Mouse (Mus musculus): Measurements from ENCODE around the gene Zbtb21. TPM values are rescaled to one million over a fixed set of nuclear protein-coding genes. Genes with fewer than 3 reads are reported as not detected.
A peak's percentile ranks its signal among the peaks of the same experiment; 100 is the strongest.
"Not testable (repeated sequence)": the region's sequence is repeated elsewhere in the genome, so short reads cannot be mapped to it uniquely, and the experiment has no call there.

Gene Zbtb21
- polyA plus RNA-seq (2012; rRNA removed): 10.0 and 11.1 TPM in 2 replicates

DNA sequence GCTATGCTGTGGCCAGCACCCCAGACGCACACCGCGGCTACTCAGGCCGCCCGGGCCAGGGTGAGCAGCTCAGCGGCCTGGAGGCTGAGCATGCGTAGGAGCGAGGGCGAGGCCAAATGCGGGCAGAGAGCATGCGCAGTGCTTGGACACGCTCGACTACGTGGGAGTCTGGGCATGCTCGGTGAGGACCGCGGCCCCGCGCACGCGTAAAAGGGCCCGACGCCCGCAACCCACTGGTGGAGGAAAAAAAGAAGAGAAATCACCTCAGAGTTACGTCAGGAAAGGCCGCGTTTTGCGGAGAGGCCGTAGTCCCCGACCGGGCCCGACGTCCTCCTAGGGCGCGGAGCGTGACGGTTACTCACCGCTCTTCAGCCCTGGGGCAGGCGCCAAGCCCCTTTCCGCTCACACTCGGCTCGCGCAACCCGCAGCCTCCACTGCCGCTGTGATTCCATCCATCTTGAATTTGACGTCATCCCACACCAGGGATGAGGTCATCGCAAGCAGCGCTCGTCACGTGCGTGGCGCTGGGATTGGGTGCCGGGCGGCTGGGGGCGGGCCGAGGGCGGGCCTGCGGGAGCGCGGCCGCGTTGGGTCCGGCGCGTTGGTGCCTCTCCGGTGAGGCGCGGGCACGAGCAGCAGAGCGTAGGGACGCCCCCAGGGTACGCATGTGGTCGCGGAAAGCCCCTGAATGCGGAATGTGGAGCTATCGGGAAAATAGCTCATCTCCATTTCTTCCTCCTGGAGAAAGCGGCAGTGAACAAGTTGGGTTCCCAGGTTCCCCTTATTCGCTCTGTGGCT, at the start of gene Zbtb21, which contains the start of gene C2cd2:
Zbtb21 (minus strand) TSS at position 472 of the 798 bp plus-strand sequence.
C2cd2 (minus strand) TSS at position 448 of the 798 bp plus-strand sequence.
- Histone ChIP-seq H3K4me1 (ENCODE audit: control insufficient read depth, insufficient read depth, insufficient read length) (peaks cover 12% of the 10 kb centered on the region), H3K27me3 (ENCODE audit: control insufficient read depth, insufficient read depth, low read length) (no peaks in the 10 kb centered on the region), H3K36me3 (ENCODE audit: control insufficient read depth, insufficient read depth, low read length) (no peaks in the 10 kb centered on the region), H3K27ac (ENCODE audit: insufficient read depth, low read length) (peak within 1 kb of the TSS; percentile 83), H3K4me3 (ENCODE audit: extremely low read depth, insufficient read depth, insufficient read length) (peak within 1 kb of the TSS; percentile 68)
- peak; percentile 89 to 95 for DNase-seq (ENCODE audit: low read depth in 1 of 2, low spot score in 2 of 2)
- under 1% methylated on average over 78 of the region's 78 CpGs for WGBS
- TF ChIP-seq CTCF (IDR thresholded peaks at IDR 0.05; ENCODE audit: extremely low read depth, insufficient read depth, insufficient read length, insufficient replicate concordance): no peak
- peak; percentile 83 for TF ChIP-seq POLR2A (IDR thresholded peaks at IDR 0.05; ENCODE audit: low read depth, low read length)

DNA sequence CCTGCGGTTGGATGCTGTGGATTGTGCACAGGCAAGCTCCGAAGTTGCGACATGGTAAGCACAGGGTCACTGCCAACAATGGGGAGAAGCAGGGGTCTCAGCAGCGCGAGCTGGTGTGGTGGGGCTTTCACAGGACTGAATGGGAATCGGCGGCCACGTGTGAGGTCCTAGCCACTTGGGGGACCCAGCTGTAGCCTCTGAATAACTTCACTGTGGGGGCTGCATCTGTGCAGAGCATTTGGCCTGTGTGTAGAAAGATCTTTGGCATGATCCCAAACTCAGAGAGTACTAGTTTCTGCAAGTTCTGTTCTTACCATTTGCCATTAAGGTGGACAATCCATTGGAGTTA, 34.9 kb upstream of the Zbtb21 start:
- not testable (repeated sequence) for H3K27me3 ChIP-seq (ENCODE audit: control insufficient read depth, insufficient read depth, low read length); H3K36me3 ChIP-seq (ENCODE audit: control insufficient read depth, insufficient read depth, low read length); DNase-seq (ENCODE audit: low read depth in 1 of 2, low spot score in 2 of 2)
- WGBS: under 1% methylated on average over 8 of the region's 8 CpGs
- H3K4me3 ChIP-seq (ENCODE audit: extremely low read depth, insufficient read depth, insufficient read length): peak overlapping the region; percentile 87
- H3K27ac ChIP-seq (ENCODE audit: insufficient read depth, low read length): peak overlapping the region; percentile 69
- H3K4me1 ChIP-seq (ENCODE audit: control insufficient read depth, insufficient read depth, insufficient read length): peaks cover 15% of the 10 kb centered on the region

DNA sequence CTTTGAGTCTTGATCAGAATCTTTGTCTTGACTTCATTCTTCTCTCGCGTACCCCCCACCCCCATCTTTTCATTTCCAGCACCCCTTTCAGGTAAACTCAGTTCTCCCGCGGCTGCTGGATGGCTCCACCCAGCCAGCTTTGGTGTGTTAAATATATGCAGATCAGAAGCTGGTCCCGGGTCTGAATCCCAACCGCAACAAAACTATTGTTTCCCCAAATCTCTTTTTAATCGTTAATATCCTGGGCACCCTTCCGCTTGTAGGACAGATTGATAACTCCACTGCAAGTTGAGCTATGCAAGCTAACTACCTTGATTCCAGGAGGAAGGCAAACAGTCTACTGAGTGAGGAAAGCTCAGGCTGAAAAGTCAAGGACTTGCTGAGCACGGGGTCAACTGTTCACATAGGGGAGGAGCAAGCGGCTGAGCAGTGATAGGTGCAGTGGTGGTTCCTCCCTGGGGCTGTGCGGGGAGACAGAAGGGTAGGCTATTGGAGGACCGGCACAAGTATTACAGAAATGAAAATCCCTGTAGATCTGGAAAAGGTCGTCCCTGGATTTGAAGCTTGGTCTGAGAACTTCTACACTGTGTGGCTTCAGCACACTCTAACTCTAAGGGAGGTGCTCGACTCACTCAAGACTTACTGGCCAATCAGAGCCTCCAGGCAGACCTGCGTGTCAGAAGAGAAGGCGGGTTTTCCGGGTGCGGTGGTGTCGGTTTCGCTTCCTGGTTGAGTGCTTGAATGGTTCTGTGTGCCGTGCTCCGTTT, 34.4 kb upstream of the Zbtb21 start, which contains the start of gene B230307C23Rik:
B230307C23Rik (plus strand) TSS at position 700 of the 767 bp plus-strand sequence.
- DNase-seq (ENCODE audit: low read depth in 1 of 2, low spot score in 2 of 2): peak; percentile 82 to 86
- no peaks in the 10 kb centered on the region for H3K36me3 ChIP-seq (ENCODE audit: control insufficient read depth, insufficient read depth, low read length)
- H3K4me3 ChIP-seq (ENCODE audit: extremely low read depth, insufficient read depth, insufficient read length): peak within 1 kb of the TSS; percentile 87
- 3% methylated on average over 22 of the region's 22 CpGs for WGBS
- H3K4me1 ChIP-seq (ENCODE audit: control insufficient read depth, insufficient read depth, insufficient read length): peaks cover 15% of the 10 kb centered on the region
- no peaks in the 10 kb centered on the region for H3K27me3 ChIP-seq (ENCODE audit: control insufficient read depth, insufficient read depth, low read length)
- peak within 1 kb of the TSS; percentile 78 for H3K27ac ChIP-seq (ENCODE audit: insufficient read depth, low read length)
- TF ChIP-seq POLR2A (IDR thresholded peaks at IDR 0.05; ENCODE audit: low read depth, low read length) (0 out of 2 replicates have a peak, but pooled peaks have one; percentile 3), CTCF (IDR thresholded peaks at IDR 0.05; ENCODE audit: extremely low read depth, insufficient read depth, insufficient read length, insufficient replicate concordance) (no peak)

DNA sequence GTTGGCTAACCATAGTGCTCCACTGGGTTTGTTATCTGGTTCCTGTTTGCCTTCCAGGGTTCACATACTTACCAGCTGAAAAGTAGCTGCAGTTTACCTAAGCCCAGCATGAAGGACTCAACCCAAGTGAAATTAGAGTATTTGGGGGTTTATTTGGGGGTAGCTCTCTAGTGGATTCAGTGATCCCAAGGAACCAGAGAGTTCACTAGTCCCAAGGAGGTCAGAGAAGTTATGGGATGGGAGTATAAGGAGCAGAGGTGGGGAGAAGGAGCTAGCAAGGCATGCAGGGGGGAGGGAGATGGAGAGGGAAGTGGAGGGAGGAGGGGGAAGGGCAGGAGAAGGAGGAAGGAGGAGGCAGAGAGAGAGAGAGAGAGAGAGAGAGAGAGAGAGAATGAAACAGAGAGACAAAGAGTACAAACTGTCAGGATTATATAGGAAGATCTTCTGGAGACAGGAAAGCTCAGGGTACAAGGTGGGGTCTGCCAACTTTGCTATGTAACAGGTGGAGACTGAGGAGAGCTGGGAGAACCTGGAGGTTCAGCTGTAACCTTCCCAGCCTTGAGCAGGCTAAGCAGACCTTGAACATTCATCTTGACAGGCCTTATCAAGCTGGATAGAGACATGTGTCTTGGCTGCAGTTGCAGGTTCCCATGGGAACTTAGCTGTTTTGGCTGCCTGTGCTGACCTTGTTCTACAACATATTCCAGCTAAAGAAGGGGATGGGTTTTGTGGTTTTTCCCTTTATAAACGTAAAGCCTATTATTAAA, 33.6 kb upstream of the Zbtb21 start:
- 13% methylated on average over 1 of the region's 1 CpGs for WGBS

DNA sequence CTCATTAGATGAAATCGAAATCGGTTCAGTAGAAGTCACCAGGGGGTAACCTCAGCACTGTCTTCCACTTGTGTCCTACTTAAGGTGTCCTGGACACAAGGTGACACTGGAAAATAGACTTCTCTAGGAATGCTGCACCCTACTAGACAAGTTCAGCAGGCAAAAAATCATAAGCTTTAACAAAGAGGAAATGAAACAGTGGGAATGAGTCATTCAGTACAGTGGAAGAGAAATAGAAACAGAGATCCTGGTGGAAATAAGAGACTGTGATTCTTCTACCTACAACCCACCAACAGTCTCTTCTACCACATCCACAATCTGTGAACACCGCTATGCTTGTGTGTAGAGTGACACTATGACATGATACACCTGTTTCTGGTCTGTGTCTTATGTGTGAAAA, 30.1 kb upstream of the Zbtb21 start:
- H3K4me3 ChIP-seq (ENCODE audit: extremely low read depth, insufficient read depth, insufficient read length); H3K27me3 ChIP-seq (ENCODE audit: control insufficient read depth, insufficient read depth, low read length); H3K36me3 ChIP-seq (ENCODE audit: control insufficient read depth, insufficient read depth, low read length); H3K27ac ChIP-seq (ENCODE audit: insufficient read depth, low read length); DNase-seq (ENCODE audit: low read depth in 1 of 2, low spot score in 2 of 2); H3K4me1 ChIP-seq (ENCODE audit: control insufficient read depth, insufficient read depth, insufficient read length): not testable (repeated sequence)
- 79% methylated on average over 3 of the region's 3 CpGs for WGBS

More for the DNA sequence above, 33.6 kb upstream of the Zbtb21 start:
- H3K27ac ChIP-seq (ENCODE audit: insufficient read depth, low read length): peak overlapping the region; percentile 78; the same call in 1 of the 2 replicates
- H3K4me3 ChIP-seq (ENCODE audit: extremely low read depth, insufficient read depth, insufficient read length): no peak overlapping the region
- no peaks in the 10 kb centered on the region for H3K36me3 ChIP-seq (ENCODE audit: control insufficient read depth, insufficient read depth, low read length)
- H3K27me3 ChIP-seq (ENCODE audit: control insufficient read depth, insufficient read depth, low read length): no peaks in the 10 kb centered on the region
- peaks cover 15% of the 10 kb centered on the region for H3K4me1 ChIP-seq (ENCODE audit: control insufficient read depth, insufficient read depth, insufficient read length)
- no peak for DNase-seq (ENCODE audit: low read depth in 1 of 2, low spot score in 2 of 2)
- TF ChIP-seq CTCF (IDR thresholded peaks at IDR 0.05; ENCODE audit: extremely low read depth, insufficient read depth, insufficient read length, insufficient replicate concordance): no peak
- no peak for TF ChIP-seq POLR2A (IDR thresholded peaks at IDR 0.05; ENCODE audit: low read depth, low read length)

DNA sequence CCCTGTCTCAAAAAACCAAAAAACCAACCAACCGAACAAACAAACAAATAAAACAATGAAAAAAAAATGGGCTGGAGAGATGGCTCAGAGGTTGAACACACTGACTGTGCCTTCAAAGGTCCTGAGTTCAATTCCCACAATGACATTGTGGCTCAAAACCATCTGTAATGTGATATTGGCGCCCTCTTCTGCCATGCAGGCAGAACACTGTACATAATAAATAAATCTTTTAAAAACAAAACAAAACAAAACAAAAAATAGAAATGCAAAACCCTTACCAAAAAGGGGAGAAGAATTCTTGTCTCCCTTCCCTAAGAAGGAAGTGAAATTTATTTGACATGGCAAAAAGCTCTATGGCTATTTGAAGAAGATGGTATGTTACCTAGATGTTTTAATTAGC, 29.1 kb upstream of the Zbtb21 start:
- no peaks in the 10 kb centered on the region for H3K27me3 ChIP-seq (ENCODE audit: control insufficient read depth, insufficient read depth, low read length)
- WGBS: 79% methylated on average over 2 of the region's 2 CpGs
- H3K27ac ChIP-seq (ENCODE audit: insufficient read depth, low read length): no peak overlapping the region
- peaks cover 5% of the 10 kb centered on the region for H3K4me1 ChIP-seq (ENCODE audit: control insufficient read depth, insufficient read depth, insufficient read length)
- DNase-seq (ENCODE audit: low read depth in 1 of 2, low spot score in 2 of 2): no peak
- no peaks in the 10 kb centered on the region for H3K36me3 ChIP-seq (ENCODE audit: control insufficient read depth, insufficient read depth, low read length)
- no peak overlapping the region for H3K4me3 ChIP-seq (ENCODE audit: extremely low read depth, insufficient read depth, insufficient read length)
- TF ChIP-seq POLR2A (IDR thresholded peaks at IDR 0.05; ENCODE audit: low read depth, low read length) (no peak), CTCF (IDR thresholded peaks at IDR 0.05; ENCODE audit: extremely low read depth, insufficient read depth, insufficient read length, insufficient replicate concordance) (no peak)
